Mouse (Mus musculus) spleen, postnatal 10 days (tissue): ENCODE measurements around the gene Anks1b.

ENCODE experiments used
- DNase-seq, 2 experiments: peaks; one replicate each; pipeline ENCODE4 v3.0.0; 2021 to 2022; ENCODE audit warnings: low spot score in 2 of 2

The Anks1b gene

GRCm38 (mm10) chr10:90947608-90948373, 1074.5 kb downstream of the Anks1b start:
- no peak for DNase-seq

DNA sequence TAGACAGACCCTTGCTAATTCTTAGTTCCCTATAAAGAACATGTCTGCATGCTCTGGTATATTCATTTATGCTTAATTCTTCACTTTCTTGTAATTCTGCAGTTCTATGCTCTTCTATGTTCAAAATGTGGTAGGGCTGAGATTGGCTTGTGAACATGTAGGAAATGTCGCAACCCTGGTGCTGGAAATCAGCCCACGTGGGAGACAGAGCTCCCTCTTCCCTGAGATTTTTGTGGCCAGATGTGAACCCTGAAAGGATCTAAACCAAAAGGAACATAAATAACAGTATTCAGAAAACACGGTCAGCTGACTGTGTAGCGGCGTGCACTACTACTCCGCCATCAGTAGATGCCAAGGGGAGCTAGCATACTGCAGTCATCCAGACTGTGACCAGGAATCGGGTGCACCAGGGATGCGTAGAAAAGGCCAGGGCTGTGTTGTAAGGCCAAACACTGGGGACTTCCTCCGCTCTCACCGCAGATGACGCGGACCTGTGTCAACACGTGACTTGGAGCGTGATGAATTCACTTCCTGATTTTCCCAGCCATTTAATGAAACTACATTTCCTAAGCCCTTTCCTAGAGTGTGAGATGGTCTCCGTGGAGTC, 1079.9 kb downstream of the Anks1b start:
- DNase-seq, result no peak

DNA sequence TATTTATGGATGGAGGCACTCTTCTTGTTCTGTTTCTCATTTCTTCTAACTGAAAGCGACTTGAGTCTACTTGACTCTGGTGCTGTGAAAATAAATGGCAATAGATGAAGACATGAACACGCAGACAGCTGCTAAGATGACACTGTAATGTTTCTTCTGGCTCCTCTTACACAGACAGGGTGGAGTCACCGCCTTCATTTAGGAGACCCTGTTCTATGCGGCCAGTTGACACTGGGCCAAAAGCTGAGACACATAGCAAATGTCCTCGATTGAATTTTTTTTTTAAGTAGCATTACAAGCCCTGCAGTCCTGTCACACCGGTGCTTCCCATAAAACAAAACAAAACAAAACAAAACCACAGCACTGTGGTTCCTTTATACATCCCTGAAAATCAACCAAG, 1080.5 kb downstream of the Anks1b start:
- no peak for DNase-seq

- no peak for DNase-seq
Measured at GRCm38 (mm10) chr10:90960374-90960773, 1087.1 kb downstream of the Anks1b start.

GRCm38 (mm10) chr10:90964511-90964910, 1091.2 kb downstream of the Anks1b start:
- DNase-seq, result no peak

- no peak for DNase-seq
Measured at GRCm38 (mm10) chr10:90965671-90966315, 1092.5 kb downstream of the Anks1b start.

DNA sequence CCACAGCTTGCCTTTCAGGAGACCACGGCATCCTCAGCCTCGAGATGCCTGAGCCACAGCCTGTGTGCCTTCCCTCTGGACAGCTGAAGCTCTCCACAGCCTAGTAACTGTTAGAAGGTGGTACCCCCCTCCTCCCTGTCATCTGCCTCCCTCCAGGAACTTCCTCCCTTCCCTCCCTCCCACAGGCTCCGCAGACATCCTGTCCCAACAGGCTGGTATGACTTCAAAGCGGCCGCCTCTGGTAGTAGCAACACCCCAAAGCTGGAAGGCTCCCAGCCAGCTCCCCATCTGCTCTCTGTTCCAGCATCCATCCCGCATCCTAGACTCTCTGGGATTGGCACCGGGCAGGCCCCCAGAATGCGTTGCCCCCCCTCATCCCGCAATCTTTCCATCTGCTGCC, 1093.5 kb downstream of the Anks1b start:
- DNase-seq, result no peak

DNA sequence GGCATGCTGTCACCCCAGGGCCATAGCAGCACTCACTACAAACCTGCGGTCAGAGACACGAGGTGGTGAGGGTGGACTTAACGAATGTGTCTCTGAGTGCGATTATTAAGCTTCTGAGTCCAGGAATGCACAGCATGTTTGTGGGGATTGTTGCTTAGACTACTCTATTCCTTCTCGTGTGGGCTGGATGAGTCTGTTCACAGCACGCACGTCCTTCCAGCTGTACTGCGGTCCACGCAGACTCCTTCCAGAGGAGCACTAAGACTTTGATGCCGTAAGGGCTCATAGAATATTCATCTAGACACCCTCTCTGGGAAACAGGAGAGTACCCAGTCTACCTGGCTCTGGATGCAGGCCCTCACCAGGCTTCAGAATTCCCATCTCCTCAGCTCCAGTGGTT, 1094.9 kb downstream of the Anks1b start:
- no peak for DNase-seq

GRCm38 (mm10) chr10:90969355-90970174, 1096.3 kb downstream of the Anks1b start:
- peak; percentile 6 to 36 for DNase-seq

GRCm38 (mm10) chr10:90970560-90970959, 1097.3 kb downstream of the Anks1b start:
- no peak for DNase-seq

- no peak for DNase-seq
Measured at GRCm38 (mm10) chr10:90974084-90974483, 1100.8 kb downstream of the Anks1b start.

GRCm38 (mm10) chr10:90974491-90974890, 1101.2 kb downstream of the Anks1b start:
- DNase-seq, result no peak

DNA sequence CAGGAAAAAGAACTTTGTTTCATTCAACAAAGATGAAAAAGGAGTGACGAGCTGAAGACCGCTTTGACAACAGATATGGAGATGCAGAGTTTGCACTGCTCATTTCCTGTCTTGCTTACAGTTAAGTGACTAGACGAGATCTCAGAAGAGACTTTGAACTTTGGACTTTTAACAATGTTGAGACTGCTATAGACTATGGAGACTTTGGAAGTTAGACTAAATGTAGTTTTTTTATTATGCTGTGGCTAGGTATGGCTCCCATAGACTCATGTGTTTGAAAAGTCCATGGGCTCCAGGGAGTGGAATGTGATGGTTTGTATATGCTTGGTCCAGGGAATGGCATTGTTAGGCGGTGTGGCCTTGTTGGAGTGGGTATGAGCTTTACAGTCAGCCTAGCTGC, 1108.5 kb downstream of the Anks1b start:
- no peak for DNase-seq

DNA sequence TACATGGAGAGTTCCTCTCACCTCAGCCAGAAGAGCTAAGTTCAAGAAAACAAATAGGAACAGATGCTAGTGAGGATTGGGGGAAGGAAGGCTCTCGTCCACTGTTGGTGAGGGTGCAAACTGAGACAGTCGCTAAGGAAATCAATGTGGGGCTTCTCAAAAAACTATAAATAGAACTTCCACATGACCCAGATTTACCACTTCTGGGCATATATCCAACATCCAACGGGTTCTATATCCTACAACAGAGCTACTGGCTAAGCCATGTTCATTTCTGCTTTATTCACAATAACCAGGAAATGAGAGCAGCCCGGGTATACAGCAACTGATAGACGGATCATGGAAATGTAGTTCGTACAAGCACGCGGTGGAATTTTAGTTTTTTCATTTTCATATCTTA, 1109.7 kb downstream of the Anks1b start:
- no peak for DNase-seq

GRCm38 (mm10) chr10:90990340-90990739, 1117.0 kb downstream of the Anks1b start:
- DNase-seq, result no peak

GRCm38 (mm10) chr10:90992237-90992636, 1118.9 kb downstream of the Anks1b start:
- no peak for DNase-seq

- no peak for DNase-seq
Measured at GRCm38 (mm10) chr10:90993869-90994268, 1120.6 kb downstream of the Anks1b start.

GRCm38 (mm10) chr10:90999899-91000298, 1126.6 kb downstream of the Anks1b start:
- DNase-seq, result no peak

DNA sequence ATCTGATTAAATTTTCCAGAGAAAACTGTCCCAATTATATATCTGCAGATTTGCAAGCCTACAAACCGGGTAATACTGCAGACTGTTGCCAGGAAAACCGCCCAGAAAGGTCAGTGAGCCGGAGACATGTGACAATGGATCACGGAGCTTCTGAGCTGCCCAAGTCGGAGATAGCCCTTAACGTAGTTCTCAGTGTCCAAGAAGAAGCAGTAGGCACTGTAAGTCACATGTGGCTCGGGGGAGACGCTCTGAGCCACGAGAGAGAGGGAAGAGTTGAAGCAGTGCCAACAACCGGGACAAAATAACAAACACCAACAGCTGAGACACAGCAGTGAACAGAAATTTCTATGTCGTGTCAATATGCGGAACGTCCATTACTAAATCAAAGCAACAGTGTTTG, 1128.1 kb downstream of the Anks1b start:
- no peak for DNase-seq

DNA sequence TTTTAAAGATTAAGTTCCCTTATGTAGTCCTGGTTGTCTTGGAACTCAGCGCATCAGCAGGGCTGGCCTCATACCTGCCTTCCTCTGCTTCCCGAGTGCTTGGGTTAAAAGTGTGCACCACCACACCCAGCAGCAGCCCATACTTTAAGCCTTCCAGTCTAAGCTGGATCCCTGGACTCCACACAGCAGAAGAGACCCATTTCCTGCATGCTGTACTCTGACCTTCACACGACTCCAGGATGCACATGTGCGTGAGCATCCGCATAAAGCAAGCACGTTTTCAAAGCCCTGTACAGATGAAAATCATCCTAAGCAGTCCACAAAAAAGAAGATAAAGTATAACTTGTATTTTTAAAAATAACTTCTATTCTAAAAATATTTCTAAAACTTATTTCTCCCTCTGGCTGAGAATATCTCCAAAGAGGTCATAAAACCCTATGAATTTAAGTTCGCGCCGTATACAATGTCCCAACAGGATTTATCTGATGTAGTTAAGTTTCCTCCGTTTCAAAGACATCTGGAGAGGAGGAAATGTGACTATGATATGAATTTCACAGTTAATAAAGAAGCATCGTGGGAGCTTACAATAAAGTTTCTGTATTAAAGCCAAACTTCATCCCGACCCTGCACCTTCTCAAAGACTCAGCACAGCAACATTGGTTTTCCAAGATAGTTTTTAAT, 1132.7 kb downstream of the Anks1b start:
- no peak for DNase-seq
